Mouse (Mus musculus): ENCODE data around the gene Adamts18.

DNA sequence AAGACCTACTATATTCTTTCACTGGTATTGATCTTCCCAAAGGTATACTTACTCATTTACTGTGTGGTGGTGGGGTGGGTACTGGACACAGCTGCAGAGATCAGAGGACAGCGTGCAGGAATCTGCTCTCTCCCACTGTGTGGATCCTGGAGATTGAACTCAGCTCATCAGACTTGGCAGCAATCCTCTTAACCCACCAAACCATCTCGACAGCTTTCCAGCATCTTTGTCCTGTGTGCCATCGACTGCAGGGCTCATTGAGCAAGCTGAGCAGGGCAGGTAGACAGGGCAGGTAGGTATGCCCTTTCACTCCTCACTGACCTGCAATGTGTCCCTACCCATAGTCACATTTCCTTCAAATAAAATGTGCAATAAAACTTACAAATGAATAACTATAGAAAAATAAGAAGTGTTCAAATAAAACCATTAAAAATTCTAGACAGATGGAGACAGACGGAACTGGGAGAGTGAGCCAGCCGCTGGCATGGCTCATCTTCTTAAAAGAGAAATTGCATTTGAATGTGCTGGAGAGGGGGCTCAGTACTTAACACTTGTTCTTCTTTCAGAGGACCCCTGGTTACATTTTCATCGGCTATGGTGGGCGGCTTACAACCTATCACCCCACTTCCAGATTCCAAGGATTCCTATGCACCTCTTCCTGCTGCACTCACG lies 6.2 kb upstream of the Adamts18 start:
- TF ChIP-seq CTCF (IDR thresholded peaks at IDR 0.05; ENCODE audit: low read depth, low read length) (no peak), GATA1 (IDR thresholded peaks at IDR 0.05; ENCODE audit: borderline replicate concordance, low read length) (no peak), TAL1 (conservative IDR thresholded peaks at IDR 0.05; ENCODE audit: low read depth, low read length) (no peak), POLR2AphosphoS5 (IDR thresholded peaks at IDR 0.05; ENCODE audit: insufficient replicate concordance, low read depth, low read length) (no peak), GATA2 (IDR thresholded peaks at IDR 0.05; ENCODE audit: borderline replicate concordance, low read depth, low read length) (no peak)
